Mouse (Mus musculus) stomach, postnatal 0 days (tissue): Measurements from ENCODE around the gene Fxr2.

ENCODE experiments used
- CTCF ChIP-seq: IDR thresholded peaks from 2 replicates; pipeline ENCODE4 v1.5.1; 2016; ENCODE audit warnings: antibody characterized with exemption, low read depth, mild to moderate bottlenecking, moderate library complexity
- EP300 ChIP-seq: optimal IDR thresholded peaks from 2 replicates; pipeline ENCODE3; 2016; ENCODE audit warnings: antibody characterized with exemption

DNA sequence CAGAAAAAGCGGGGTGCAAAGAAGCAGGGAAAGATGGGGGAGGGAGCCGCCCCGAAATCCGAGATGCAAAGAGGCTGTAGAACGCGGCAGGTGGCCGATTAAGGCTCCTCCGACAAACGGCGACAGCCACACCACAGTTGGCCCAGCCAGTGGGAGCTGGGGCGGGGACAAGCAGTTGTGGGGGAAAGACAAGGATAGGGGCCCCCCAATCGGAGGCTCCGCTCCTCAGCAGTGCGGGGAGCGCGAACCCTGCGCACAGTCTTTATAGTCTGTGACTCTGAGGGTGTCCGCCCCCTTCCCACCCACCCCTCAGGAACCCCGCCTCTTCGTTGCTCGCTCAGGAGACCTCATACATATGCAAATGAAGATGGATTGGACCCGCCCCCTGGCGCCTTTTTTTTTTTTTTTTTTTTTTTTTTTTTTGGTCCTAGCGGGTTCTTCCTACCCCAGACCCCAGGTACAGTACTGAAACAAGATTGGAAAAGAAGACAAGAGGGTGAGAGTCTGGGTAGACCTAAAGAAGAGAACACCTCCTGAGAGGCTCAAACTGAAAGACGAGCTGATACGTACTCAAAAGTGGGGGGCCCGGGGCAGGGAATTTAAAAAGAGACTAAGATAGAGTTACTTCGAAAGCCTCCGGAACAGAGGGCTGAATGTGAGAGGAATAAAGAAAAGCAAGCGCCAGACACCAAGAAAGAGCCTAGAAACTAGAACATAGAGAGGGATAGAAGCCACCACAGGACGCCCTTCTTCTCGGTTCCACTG is 26.9 kb upstream of the Fxr2 start, which contains the start of gene Atp1b2:
- TF ChIP-seq CTCF (no peak), EP300 (no peak)
